Mouse (Mus musculus): ENCODE data around the gene Ank2. TPM values are rescaled to one million over a fixed set of nuclear protein-coding genes. Genes with fewer than 3 reads are reported as not detected.

Gene Ank2
- polyA plus RNA-seq, 1 experiment from 2014 or later, result 3.9 TPM

DNA sequence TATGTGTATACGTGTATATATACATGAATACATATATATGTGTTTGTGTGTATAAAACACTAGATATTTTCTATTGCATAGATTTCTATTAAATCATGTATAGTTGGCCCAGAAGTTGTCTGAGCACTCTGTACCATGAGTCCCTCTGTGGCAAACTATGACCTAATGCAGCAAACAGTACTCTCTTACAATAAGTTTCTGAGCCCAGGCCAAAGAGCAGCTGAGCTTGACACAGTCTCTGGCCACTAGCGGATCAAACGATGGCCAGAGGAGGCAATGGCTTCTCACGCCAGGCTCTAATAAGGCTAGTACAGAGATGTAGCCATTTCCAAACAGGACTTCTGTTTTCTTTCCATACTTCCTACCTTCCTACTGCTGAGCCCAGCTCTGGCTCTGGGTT is 380.4 kb downstream of the Ank2 start:
- no peak overlapping the region for H3K4me2 ChIP-seq (replicated peaks; ENCODE audit: low read depth, low read length)
- no peak for ATAC-seq
- no peak for DNase-seq (ENCODE audit: low spot score)
- H3K27me3 ChIP-seq (replicated peaks; ENCODE audit: insufficient read depth, low read length), result no peaks in the 10 kb centered on the region
- H3K36me3 ChIP-seq (ENCODE audit: insufficient read depth, low read length), result no peaks in the 10 kb centered on the region
- H3K27ac ChIP-seq (ENCODE audit: low read length), result no peak overlapping the region
- TF ChIP-seq EP300 (IDR thresholded peaks at IDR 0.05) (no peak), CTCF (IDR thresholded peaks at IDR 0.05) (no peak)
- H3K4me1 ChIP-seq (ENCODE audit: insufficient read depth, low read depth, low read length), result no peaks in the 10 kb centered on the region
- 90% methylated on average over 4 of the region's 4 CpGs for WGBS
- H3K9me3 ChIP-seq (ENCODE audit: low read length), result no peaks in the 10 kb centered on the region
- H3K9ac ChIP-seq (replicated peaks; ENCODE audit: low read depth), result no peak overlapping the region
- no peak overlapping the region for H3K4me3 ChIP-seq (ENCODE audit: low read depth, low read length)

DNA sequence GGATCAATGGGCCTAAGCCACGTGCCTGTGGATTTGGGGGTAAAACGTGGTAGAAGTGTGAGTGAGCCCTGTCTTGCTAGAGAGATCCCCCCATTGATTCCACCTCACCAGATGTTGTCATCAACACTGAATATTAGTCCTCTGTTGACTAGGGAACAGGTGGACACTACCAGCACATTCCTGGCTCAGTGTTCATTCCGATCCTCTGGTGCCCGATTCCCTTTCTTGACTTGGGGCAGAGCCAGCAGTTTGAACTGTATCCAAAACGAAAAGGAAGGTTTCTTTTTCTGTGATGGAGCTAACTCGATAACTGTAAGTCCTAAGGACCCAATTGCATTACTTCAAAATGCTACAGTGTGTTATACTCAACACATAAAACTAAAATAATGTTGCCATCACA is 382.9 kb downstream of the Ank2 start:
- TF ChIP-seq CTCF (IDR thresholded peaks at IDR 0.05) (no peak), EP300 (IDR thresholded peaks at IDR 0.05) (no peak)
- no peaks in the 10 kb centered on the region for H3K36me3 ChIP-seq (ENCODE audit: insufficient read depth, low read length)
- no peak overlapping the region for H3K4me3 ChIP-seq (ENCODE audit: low read depth, low read length)
- no peaks in the 10 kb centered on the region for H3K4me1 ChIP-seq (ENCODE audit: insufficient read depth, low read depth, low read length)
- H3K9me3 ChIP-seq (ENCODE audit: low read length), result no peaks in the 10 kb centered on the region
- 72% methylated on average over 6 of the region's 6 CpGs for WGBS
- H3K9ac ChIP-seq (replicated peaks; ENCODE audit: low read depth), result no peak overlapping the region
- H3K4me2 ChIP-seq (replicated peaks; ENCODE audit: low read depth, low read length), result no peak overlapping the region
- ATAC-seq, result no peak
- DNase-seq (ENCODE audit: low spot score), result no peak
- no peak overlapping the region for H3K27ac ChIP-seq (ENCODE audit: low read length)
- H3K27me3 ChIP-seq (replicated peaks; ENCODE audit: insufficient read depth, low read length), result no peaks in the 10 kb centered on the region

DNA sequence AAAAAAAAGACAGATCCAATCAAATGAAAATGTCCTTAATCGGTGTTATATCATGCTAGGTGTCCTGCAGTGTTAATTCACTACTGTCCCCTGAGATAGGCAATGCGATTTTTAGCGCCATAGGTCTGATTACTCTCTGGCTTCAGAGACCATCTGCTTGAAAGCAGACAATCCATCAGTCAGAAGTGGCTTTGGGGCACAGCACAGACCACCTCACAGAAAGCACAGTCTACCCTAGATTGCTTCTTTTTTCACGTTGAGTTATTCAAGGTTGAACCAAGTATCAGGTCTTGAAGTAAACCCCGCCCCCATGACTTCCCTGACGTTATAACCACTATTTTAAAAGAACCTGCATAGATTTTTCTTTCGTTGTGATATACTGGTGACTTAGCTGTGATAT is 385.9 kb downstream of the Ank2 start:
- H3K4me3 ChIP-seq (ENCODE audit: low read depth, low read length), result no peak overlapping the region
- H3K36me3 ChIP-seq (ENCODE audit: insufficient read depth, low read length), result no peaks in the 10 kb centered on the region
- WGBS, result 76% methylated on average over 7 of the region's 7 CpGs
- no peaks in the 10 kb centered on the region for H3K9me3 ChIP-seq (ENCODE audit: low read length)
- no peaks in the 10 kb centered on the region for H3K4me1 ChIP-seq (ENCODE audit: insufficient read depth, low read depth, low read length)
- no peak for ATAC-seq
- no peak overlapping the region for H3K9ac ChIP-seq (replicated peaks; ENCODE audit: low read depth)
- H3K4me2 ChIP-seq (replicated peaks; ENCODE audit: low read depth, low read length), result no peak overlapping the region
- no peak for DNase-seq (ENCODE audit: low spot score)
- no peak overlapping the region for H3K27ac ChIP-seq (ENCODE audit: low read length)
- TF ChIP-seq CTCF (IDR thresholded peaks at IDR 0.05), result no peak
- no peak for TF ChIP-seq EP300 (IDR thresholded peaks at IDR 0.05)
- H3K27me3 ChIP-seq (replicated peaks; ENCODE audit: insufficient read depth, low read length), result no peaks in the 10 kb centered on the region

DNA sequence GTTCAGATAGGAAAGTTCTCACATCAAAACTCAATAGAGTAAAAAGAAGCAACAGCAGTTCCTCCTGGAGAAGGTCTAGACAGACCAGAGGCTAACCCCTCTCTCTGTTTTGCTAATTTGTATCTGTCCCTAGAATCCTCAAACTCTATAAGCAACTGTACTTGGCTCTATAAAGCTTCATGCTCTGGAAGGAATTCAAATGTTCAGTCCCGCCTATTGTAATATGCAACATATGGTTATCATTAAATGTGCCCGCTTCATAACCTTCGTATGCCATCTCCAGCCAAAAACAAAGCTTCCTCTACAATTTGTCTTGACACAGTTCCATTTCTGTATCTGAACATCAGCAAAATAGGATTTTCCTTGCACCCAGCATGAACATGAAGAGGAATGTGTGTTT is 389.7 kb downstream of the Ank2 start:
- Histone ChIP-seq H3K36me3 (ENCODE audit: insufficient read depth, low read length) (no peaks in the 10 kb centered on the region), H3K9me3 (ENCODE audit: low read length) (no peaks in the 10 kb centered on the region), H3K4me1 (ENCODE audit: insufficient read depth, low read depth, low read length) (no peaks in the 10 kb centered on the region), H3K4me2 (replicated peaks; ENCODE audit: low read depth, low read length) (no peak overlapping the region), H3K27ac (ENCODE audit: low read length) (no peak overlapping the region), H3K9ac (replicated peaks; ENCODE audit: low read depth) (no peak overlapping the region), H3K27me3 (replicated peaks; ENCODE audit: insufficient read depth, low read length) (no peaks in the 10 kb centered on the region), H3K4me3 (ENCODE audit: low read depth, low read length) (no peak overlapping the region)
- WGBS, result 59% methylated on average over 3 of the region's 3 CpGs
- DNase-seq (ENCODE audit: low spot score), result peak; percentile 5
- no peak for ATAC-seq
- TF ChIP-seq EP300 (IDR thresholded peaks at IDR 0.05) (no peak), CTCF (IDR thresholded peaks at IDR 0.05) (no peak)

DNA sequence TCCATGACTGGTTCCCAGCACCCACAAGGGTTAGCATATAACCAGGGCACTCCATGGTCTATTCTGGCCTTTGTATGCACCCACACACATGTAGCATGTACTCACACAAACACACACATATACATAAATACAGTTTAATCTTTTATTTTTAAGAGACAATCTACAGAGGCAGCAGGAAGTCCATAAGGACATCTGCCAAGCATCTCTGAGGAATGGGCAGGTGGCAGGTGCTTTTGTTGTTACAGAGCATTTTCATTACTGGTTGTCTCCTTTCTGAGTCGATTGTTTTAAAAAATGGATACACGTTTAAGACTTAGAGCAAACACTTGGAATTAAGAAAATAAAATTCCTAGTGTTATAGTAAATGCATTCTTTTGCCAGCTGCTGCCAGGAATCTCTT is 390.7 kb downstream of the Ank2 start:
- WGBS, result 60% methylated on average over 2 of the region's 2 CpGs
- no peaks in the 10 kb centered on the region for H3K36me3 ChIP-seq (ENCODE audit: insufficient read depth, low read length)
- H3K4me1 ChIP-seq (ENCODE audit: insufficient read depth, low read depth, low read length), result no peaks in the 10 kb centered on the region
- DNase-seq (ENCODE audit: low spot score) (no peak), ATAC-seq (no peak)
- H3K9me3 ChIP-seq (ENCODE audit: low read length), result no peaks in the 10 kb centered on the region
- TF ChIP-seq CTCF (IDR thresholded peaks at IDR 0.05) (no peak), EP300 (IDR thresholded peaks at IDR 0.05) (no peak)
- H3K27me3 ChIP-seq (replicated peaks; ENCODE audit: insufficient read depth, low read length), result no peaks in the 10 kb centered on the region
- H3K27ac ChIP-seq (ENCODE audit: low read length), result no peak overlapping the region
- H3K9ac ChIP-seq (replicated peaks; ENCODE audit: low read depth), result no peak overlapping the region
- no peak overlapping the region for H3K4me3 ChIP-seq (ENCODE audit: low read depth, low read length)
- no peak overlapping the region for H3K4me2 ChIP-seq (replicated peaks; ENCODE audit: low read depth, low read length)

DNA sequence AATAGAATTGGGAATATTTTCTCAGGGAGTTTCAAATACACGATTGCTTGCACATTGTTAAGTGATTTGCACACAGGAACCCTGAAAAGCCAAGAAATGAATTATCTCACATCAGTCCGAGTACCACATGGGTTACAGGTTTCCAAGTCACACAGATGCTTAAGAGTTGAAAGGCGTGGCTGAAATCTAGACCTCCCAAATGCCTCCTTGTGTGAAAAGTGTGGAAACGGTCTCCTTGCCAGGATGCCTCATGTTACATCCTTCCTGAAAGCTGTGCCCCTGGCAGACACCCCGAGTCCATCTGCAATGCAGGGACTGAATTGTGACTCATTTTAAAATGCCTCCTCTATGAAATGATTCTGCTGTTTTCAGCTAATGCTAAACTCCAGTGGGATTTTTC is 391.9 kb downstream of the Ank2 start:
- Histone ChIP-seq H3K36me3 (ENCODE audit: insufficient read depth, low read length) (no peaks in the 10 kb centered on the region), H3K9me3 (ENCODE audit: low read length) (no peaks in the 10 kb centered on the region), H3K4me3 (ENCODE audit: low read depth, low read length) (no peak overlapping the region), H3K9ac (replicated peaks; ENCODE audit: low read depth) (no peak overlapping the region), H3K4me2 (replicated peaks; ENCODE audit: low read depth, low read length) (no peak overlapping the region), H3K4me1 (ENCODE audit: insufficient read depth, low read depth, low read length) (no peaks in the 10 kb centered on the region), H3K27me3 (replicated peaks; ENCODE audit: insufficient read depth, low read length) (no peaks in the 10 kb centered on the region), H3K27ac (ENCODE audit: low read length) (no peak overlapping the region)
- 60% methylated on average over 5 of the region's 5 CpGs for WGBS
- no peak for ATAC-seq
- TF ChIP-seq EP300 (IDR thresholded peaks at IDR 0.05) (no peak), CTCF (IDR thresholded peaks at IDR 0.05) (no peak)
- no peak for DNase-seq (ENCODE audit: low spot score)

DNA sequence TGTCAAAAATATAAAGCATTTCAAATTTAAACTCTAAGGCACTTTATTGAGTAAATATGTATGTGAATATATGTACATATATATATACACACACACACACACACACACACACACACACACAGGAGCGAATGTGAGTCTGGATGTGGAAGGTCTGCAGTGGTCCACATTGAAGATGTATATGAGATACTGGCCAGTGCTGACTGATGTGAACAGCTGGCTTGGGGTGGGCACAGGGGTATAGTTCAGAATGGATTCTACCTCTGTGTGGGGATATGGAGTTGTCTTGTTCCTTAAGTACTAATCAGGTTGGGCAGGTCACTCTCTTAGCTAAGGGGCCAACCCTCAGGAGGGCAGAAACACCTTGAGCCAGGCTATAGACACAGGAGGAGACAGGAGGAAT is 397.8 kb downstream of the Ank2 start:
- Histone ChIP-seq H3K9ac (replicated peaks; ENCODE audit: low read depth) (no peak overlapping the region), H3K4me1 (ENCODE audit: insufficient read depth, low read depth, low read length) (no peaks in the 10 kb centered on the region), H3K27ac (ENCODE audit: low read length) (no peak overlapping the region), H3K4me2 (replicated peaks; ENCODE audit: low read depth, low read length) (no peak overlapping the region), H3K27me3 (replicated peaks; ENCODE audit: insufficient read depth, low read length) (no peaks in the 10 kb centered on the region), H3K4me3 (ENCODE audit: low read depth, low read length) (no peak overlapping the region), H3K9me3 (ENCODE audit: low read length) (no peaks in the 10 kb centered on the region), H3K36me3 (ENCODE audit: insufficient read depth, low read length) (no peaks in the 10 kb centered on the region)
- DNase-seq (ENCODE audit: low spot score) (no peak), ATAC-seq (no peak)
- no peak for TF ChIP-seq EP300 (IDR thresholded peaks at IDR 0.05)
- no peak for TF ChIP-seq CTCF (IDR thresholded peaks at IDR 0.05)
- 78% methylated on average over 1 of the region's 1 CpGs for WGBS

Measured in lung, postnatal 0 days (tissue).